Mouse (Mus musculus) forebrain, embryonic 12.5 days (tissue): ENCODE results near the gene Reep1. TPM values are rescaled to one million over a fixed set of nuclear protein-coding genes. Genes with fewer than 3 reads are reported as not detected.

Experiments
- ATAC-seq: fragments of 200-750 bp; cut with Nextera tagmentation; 2 replicates; pipeline ENCODE4 v1.8.0; 2017; ENCODE audit warnings: moderate TSS enrichment; ENCODE audit not compliant: low FRiP score
- H3K27ac ChIP-seq: fragments of 300-500 bp; sonication (generic); 2 replicates; pipeline ENCODE4 v1.5.1; 2016; ENCODE audit warnings: mild to moderate bottlenecking
- H3K27me3 ChIP-seq: fragments of 300-500 bp; sonication (generic); 2 replicates; pipeline ENCODE4 v1.6.1; 2016; ENCODE audit warnings: mild to moderate bottlenecking
- H3K36me3 ChIP-seq: fragments of 300-500 bp; sonication (generic); replicated peaks from 2 replicates; pipeline ENCODE4 v1.6.1; 2016; ENCODE audit warnings: mild to moderate bottlenecking
- H3K4me1 ChIP-seq: fragments of 300-500 bp; sonication (generic); 2 replicates; pipeline ENCODE4 v1.6.1; 2016
- H3K4me2 ChIP-seq: fragments of 300-500 bp; sonication (generic); 2 replicates; pipeline ENCODE4 v1.6.1; 2016; ENCODE audit warnings: mild to moderate bottlenecking, moderate library complexity
- H3K4me3 ChIP-seq: fragments of 300-500 bp; sonication (generic); replicated peaks from 2 replicates; pipeline ENCODE4 v1.5.1; 2016; ENCODE audit warnings: mild to moderate bottlenecking
- H3K9ac ChIP-seq: fragments of 300-500 bp; sonication (generic); 2 replicates; pipeline ENCODE4 v1.6.1; 2016; ENCODE audit warnings: mild to moderate bottlenecking
- H3K9me3 ChIP-seq: fragments of 300-500 bp; sonication (generic); 2 replicates; pipeline ENCODE4 v1.6.1; 2016
- WGBS: fragments of 180-500 bp; shearing (Covaris S2); methylation state at CpG from one replicate; pipeline ENCODE4 v1.1.7; 2016; 5-methylcytosine and 5-hydroxymethylcytosine counted together
- polyA plus RNA-seq: library from polyadenylated mRNA; unstranded; fragments of >200 nt; fragmentation: Nextera tagmentation; extraction: Ambion mirVana; gene quantifications from 2 replicates; pipeline ENCODE4 v1.2.1, GENCODE M21; 2016

The Reep1 gene
- polyA plus RNA-seq, 1 experiment from 2014 or later, result 73.5 TPM

GRCm38 (mm10) chr6:71769901-71770690 is 62.7 kb downstream of the Reep1 start:
- ATAC-seq, result no peak
- H3K4me2 ChIP-seq, result no peak overlapping the region
- H3K4me1 ChIP-seq, result no peaks in the 10 kb centered on the region
- no peaks in the 10 kb centered on the region for H3K9me3 ChIP-seq
- H3K4me3 ChIP-seq, result no peak overlapping the region
- 77% methylated on average over 12 of the region's 12 CpGs for WGBS
- H3K27ac ChIP-seq, result no peak overlapping the region
- H3K36me3 ChIP-seq, result no peaks in the 10 kb centered on the region
- H3K27me3 ChIP-seq, result no peaks in the 10 kb centered on the region
- H3K9ac ChIP-seq, result no peak overlapping the region

GRCm38 (mm10) chr6:71770856-71771255 is 63.5 kb downstream of the Reep1 start:
- Histone ChIP-seq H3K27ac (no peak overlapping the region), H3K36me3 (no peaks in the 10 kb centered on the region), H3K4me2 (no peak overlapping the region), H3K4me3 (no peak overlapping the region), H3K9me3 (no peaks in the 10 kb centered on the region), H3K9ac (no peak overlapping the region), H3K27me3 (no peaks in the 10 kb centered on the region), H3K4me1 (no peaks in the 10 kb centered on the region)
- ATAC-seq, result no peak
- WGBS, result 95% methylated on average over 4 of the region's 4 CpGs

- Histone ChIP-seq H3K27me3 (no peaks in the 10 kb centered on the region), H3K9ac (no peak overlapping the region), H3K4me1 (no peaks in the 10 kb centered on the region), H3K4me3 (no peak overlapping the region), H3K36me3 (no peaks in the 10 kb centered on the region), H3K4me2 (no peak overlapping the region), H3K27ac (no peak overlapping the region), H3K9me3 (no peaks in the 10 kb centered on the region)
- ATAC-seq, result no peak
- 89% methylated on average over 4 of the region's 4 CpGs for WGBS
Observed at GRCm38 (mm10) chr6:71771282-71771681, 63.9 kb downstream of the Reep1 start.

- Histone ChIP-seq H3K9ac (no peak overlapping the region), H3K9me3 (no peaks in the 10 kb centered on the region), H3K4me3 (no peak overlapping the region), H3K4me2 (no peak overlapping the region), H3K4me1 (no peaks in the 10 kb centered on the region), H3K27ac (no peak overlapping the region), H3K36me3 (no peaks in the 10 kb centered on the region), H3K27me3 (no peaks in the 10 kb centered on the region)
- no peak for ATAC-seq
- 84% methylated on average over 6 of the region's 6 CpGs for WGBS
Observed at GRCm38 (mm10) chr6:71772156-71772555, 64.8 kb downstream of the Reep1 start.

- Histone ChIP-seq H3K4me3 (no peak overlapping the region), H3K27me3 (no peaks in the 10 kb centered on the region), H3K36me3 (0 out of 2 replicates have a peak, but pooled peaks cover 3% of the 10 kb centered on the region), H3K4me2 (no peak overlapping the region), H3K9me3 (no peaks in the 10 kb centered on the region), H3K27ac (no peak overlapping the region), H3K9ac (no peak overlapping the region), H3K4me1 (no peaks in the 10 kb centered on the region)
- no peak for ATAC-seq
- 87% methylated on average over 7 of the region's 7 CpGs for WGBS
Observed at GRCm38 (mm10) chr6:71772636-71773208, 65.4 kb downstream of the Reep1 start.

- no peaks in the 10 kb centered on the region for H3K27me3 ChIP-seq
- H3K4me3 ChIP-seq, result no peak overlapping the region
- 75% methylated on average over 5 of the region's 5 CpGs for WGBS
- no peak overlapping the region for H3K27ac ChIP-seq
- ATAC-seq, result no peak
- H3K4me2 ChIP-seq, result no peak overlapping the region
- no peaks in the 10 kb centered on the region for H3K4me1 ChIP-seq
- peaks cover 6% of the 10 kb centered on the region; the same call in 1 of the 2 replicates for H3K36me3 ChIP-seq
- H3K9ac ChIP-seq, result no peak overlapping the region
- no peaks in the 10 kb centered on the region for H3K9me3 ChIP-seq
Observed at GRCm38 (mm10) chr6:71778016-71778415, 70.7 kb downstream of the Reep1 start.

GRCm38 (mm10) chr6:71779831-71780230 is 72.5 kb downstream of the Reep1 start:
- WGBS, result 66% methylated on average over 2 of the region's 2 CpGs

GRCm38 (mm10) chr6:71780431-71780830 is 73.1 kb downstream of the Reep1 start:
- Histone ChIP-seq H3K9ac (no peak overlapping the region), H3K27ac (no peak overlapping the region), H3K4me3 (no peak overlapping the region), H3K36me3 (peaks cover 11% of the 10 kb centered on the region), H3K9me3 (no peaks in the 10 kb centered on the region), H3K27me3 (no peaks in the 10 kb centered on the region), H3K4me1 (no peaks in the 10 kb centered on the region), H3K4me2 (no peak overlapping the region)
- WGBS, result 97% methylated on average over 7 of the region's 7 CpGs
- ATAC-seq, result no peak

More at GRCm38 (mm10) chr6:71779831-71780230, 72.5 kb downstream of the Reep1 start:
- Histone ChIP-seq H3K4me3 (no peak overlapping the region), H3K36me3 (peaks cover 11% of the 10 kb centered on the region), H3K27me3 (no peaks in the 10 kb centered on the region), H3K27ac (no peak overlapping the region), H3K9me3 (no peaks in the 10 kb centered on the region), H3K4me1 (no peaks in the 10 kb centered on the region), H3K4me2 (no peak overlapping the region), H3K9ac (no peak overlapping the region)
- no peak for ATAC-seq

- Histone ChIP-seq H3K4me1 (no peaks in the 10 kb centered on the region), H3K4me3 (no peak overlapping the region), H3K4me2 (no peak overlapping the region), H3K27me3 (no peaks in the 10 kb centered on the region), H3K27ac (no peak overlapping the region), H3K9me3 (no peaks in the 10 kb centered on the region), H3K36me3 (peaks cover 8% of the 10 kb centered on the region), H3K9ac (no peak overlapping the region)
- no peak for ATAC-seq
- 89% methylated on average over 5 of the region's 5 CpGs for WGBS
Observed at GRCm38 (mm10) chr6:71783165-71783564, 75.8 kb downstream of the Reep1 start.

- Histone ChIP-seq H3K27ac (no peak overlapping the region), H3K9ac (no peak overlapping the region), H3K4me3 (no peak overlapping the region), H3K36me3 (peaks cover 5% of the 10 kb centered on the region), H3K27me3 (no peaks in the 10 kb centered on the region), H3K9me3 (no peaks in the 10 kb centered on the region), H3K4me1 (no peaks in the 10 kb centered on the region), H3K4me2 (no peak overlapping the region)
- no peak for ATAC-seq
- WGBS, result 85% methylated on average over 9 of the region's 9 CpGs
Observed at GRCm38 (mm10) chr6:71788348-71788747, 81.0 kb downstream of the Reep1 start.

GRCm38 (mm10) chr6:71791771-71792170 is 84.4 kb downstream of the Reep1 start:
- Histone ChIP-seq H3K4me3 (no peak overlapping the region), H3K27me3 (no peaks in the 10 kb centered on the region), H3K4me2 (no peak overlapping the region), H3K4me1 (no peaks in the 10 kb centered on the region), H3K9me3 (no peaks in the 10 kb centered on the region), H3K27ac (no peak overlapping the region), H3K36me3 (no peaks in the 10 kb centered on the region; the same call in 1 of the 2 replicates), H3K9ac (no peak overlapping the region)
- ATAC-seq, result no peak
- WGBS, result 89% methylated on average over 6 of the region's 6 CpGs

- Histone ChIP-seq H3K9me3 (no peaks in the 10 kb centered on the region), H3K4me1 (no peaks in the 10 kb centered on the region), H3K4me3 (no peak overlapping the region), H3K36me3 (no peaks in the 10 kb centered on the region; the same call in none of the 2 replicates), H3K4me2 (no peak overlapping the region), H3K9ac (no peak overlapping the region), H3K27me3 (no peaks in the 10 kb centered on the region), H3K27ac (no peak overlapping the region)
- WGBS, result 84% methylated on average over 3 of the region's 3 CpGs
- ATAC-seq, result no peak
Observed at GRCm38 (mm10) chr6:71799391-71799790, 92.0 kb downstream of the Reep1 start.
